9 mouse cellular contexts compared by ENCODE assay signal in genomic region chr10:75439211-75439811, GRCm38 (mm10). TPM values are rescaled to one million over a fixed set of nuclear protein-coding genes. Genes with fewer than 3 reads are reported as not detected.
DNase-seq lines count a peak whose midpoint lies in the region; ATAC-seq and TF ChIP-seq lines count a peak whose summit lies in the region.
"Had no signal": no experiment of that assay in that cellular context is flagged by ENCODE, and none has a peak within 500 bp of the region (broad histone marks: within the 10 kb centered on the region; RNA-seq: fewer than 3 reads in every experiment).

No protein-coding gene starts in this region.

- H3K4me2 ChIP-seq in embryonic facial prominence, embryonic 15.5 days (replicated peaks), result no peak overlapping the region
- no peak overlapping the region for H3K4me2 ChIP-seq in hindbrain, embryonic 15.5 days
- H3K4me2 ChIP-seq in liver, postnatal 0 days (ENCODE audit: low read depth, low read length), result no peak overlapping the region
- H3K4me2 ChIP-seq: neural tube, embryonic 12.5 days had no signal

- 41% methylated on average over 7 of the region's 7 CpGs for WGBS in embryonic facial prominence, embryonic 15.5 days
- 33% methylated on average over 7 of the region's 7 CpGs for WGBS in hindbrain, embryonic 15.5 days
- 33% methylated on average over 7 of the region's 7 CpGs for WGBS in liver, postnatal 0 days (ENCODE audit: insufficient replicate concordance)

- no peak overlapping the region for H3K9ac ChIP-seq in embryonic facial prominence, embryonic 15.5 days
- no peak overlapping the region for H3K9ac ChIP-seq in hindbrain, embryonic 15.5 days
- no peak overlapping the region for H3K9ac ChIP-seq in liver, postnatal 0 days (replicated peaks)
- H3K9ac ChIP-seq: neural tube, embryonic 12.5 days had no signal

- peak; percentile 41; the same call in 1 of the 2 replicates for ATAC-seq in embryonic facial prominence, embryonic 15.5 days (ENCODE audit: insufficient number of reproducible peaks, low FRiP score, low TSS enrichment, low read depth)
- ATAC-seq in hindbrain, embryonic 15.5 days (ENCODE audit: low FRiP score, low read depth), result peak; percentile 49; the same call in 1 of the 2 replicates
- ATAC-seq in liver, postnatal 0 days, result peak; percentile 79
- no peak for ATAC-seq in monocyte, adult 5-6 weeks (replicated peaks; ENCODE audit: insufficient number of reproducible peaks, low FRiP score, low TSS enrichment, poor library complexity, severe bottlenecking)

- H3K9me3 ChIP-seq in embryonic facial prominence, embryonic 15.5 days (replicated peaks), result no peaks in the 10 kb centered on the region
- no peaks in the 10 kb centered on the region for H3K9me3 ChIP-seq in hindbrain, embryonic 15.5 days
- H3K9me3 ChIP-seq in liver, postnatal 0 days (ENCODE audit: low read length), result no peaks in the 10 kb centered on the region
- H3K9me3 ChIP-seq: neural tube, embryonic 12.5 days had no signal

- peaks cover 4% of the 10 kb centered on the region; the same call in 1 of the 2 replicates for H3K4me1 ChIP-seq in embryonic facial prominence, embryonic 15.5 days
- peaks cover 12% of the 10 kb centered on the region for H3K4me1 ChIP-seq in hindbrain, embryonic 15.5 days (replicated peaks)
- no peaks in the 10 kb centered on the region for H3K4me1 ChIP-seq in liver, postnatal 0 days (ENCODE audit: insufficient read depth)

- TF ChIP-seq EP300 in liver, postnatal 0 days (IDR thresholded peaks at IDR 0.05; ENCODE audit: low read depth), result no peak

- no peak overlapping the region for H3K27ac ChIP-seq in embryonic facial prominence, embryonic 15.5 days (replicated peaks)
- H3K27ac ChIP-seq in hindbrain, embryonic 15.5 days (replicated peaks), result peak overlapping the region; percentile 65
- 0 out of 2 replicates have a peak overlapping the region, but pooled peaks have one; percentile 7 for H3K27ac ChIP-seq in liver, postnatal 0 days (ENCODE audit: low read depth)
- H3K27ac ChIP-seq: neural tube, embryonic 12.5 days had no signal

- no peak overlapping the region for H3K4me3 ChIP-seq in embryonic facial prominence, embryonic 15.5 days (replicated peaks)
- H3K4me3 ChIP-seq in hindbrain, embryonic 15.5 days, result no peak overlapping the region
- no peak overlapping the region for H3K4me3 ChIP-seq in liver, postnatal 0 days (ENCODE audit: low read depth, low read length)
- H3K4me3 ChIP-seq: neural tube, embryonic 12.5 days had no signal

- no peaks in the 10 kb centered on the region for H3K27me3 ChIP-seq in embryonic facial prominence, embryonic 15.5 days
- no peaks in the 10 kb centered on the region for H3K27me3 ChIP-seq in hindbrain, embryonic 15.5 days
- no peaks in the 10 kb centered on the region for H3K27me3 ChIP-seq in liver, postnatal 0 days (ENCODE audit: insufficient read depth, low read length)
- H3K27me3 ChIP-seq: neural tube, embryonic 12.5 days had no signal

- peak; percentile 26 to 46 for DNase-seq in left cerebral cortex, adult 18-20 months (ENCODE audit: low spot score in 2 of 2)
- no peak for DNase-seq in left cerebral cortex, adult 9 months (ENCODE audit: low spot score in 2 of 2)
- DNase-seq in ZHBTc4 (ENCODE audit: low read depth, low spot score), result peak; percentile 62
- DNase-seq in liver, postnatal 0 days, result peak; percentile 59
- peak; percentile 33 for DNase-seq in retina, adult 2 months (ENCODE audit: low read depth, low spot score)

- no peaks in the 10 kb centered on the region for H3K36me3 ChIP-seq in embryonic facial prominence, embryonic 15.5 days
- H3K36me3 ChIP-seq in hindbrain, embryonic 15.5 days, result no peaks in the 10 kb centered on the region
- no peaks in the 10 kb centered on the region for H3K36me3 ChIP-seq in liver, postnatal 0 days (replicated peaks; ENCODE audit: insufficient read depth, low read length)
- H3K36me3 ChIP-seq: neural tube, embryonic 12.5 days had no signal

- peak; percentile 92 for TF ChIP-seq CTCF in liver, postnatal 0 days (IDR thresholded peaks at IDR 0.05; ENCODE audit: low read depth)

RNA-seq across cellular contexts. Expression of gene Upb1, which starts 38.4 kb away (rescaled TPM):
- total RNA-seq in left cerebral cortex, adult 18-20 months (2021), result under 1 TPM; 0.37 to 0.63 TPM
- polyA plus RNA-seq in embryonic facial prominence, embryonic 15.5 days (2015; fragmentation: Nextera tagmentation; extraction: Ambion mirVana), result 2.2 and 2.6 TPM in 2 replicates
- 0.47 and 0.49 TPM in 2 replicates for polyA plus RNA-seq in hindbrain, embryonic 15.5 days (2015; fragmentation: Nextera tagmentation; extraction: Ambion mirVana)
- 84.2 and 103 TPM in 2 replicates for polyA plus RNA-seq in liver, postnatal 0 days (2015; fragmentation: Nextera tagmentation; extraction: Ambion mirVana)
- total RNA-seq in monocyte, adult 5-6 weeks (2017), result 1.5 to 1.6 TPM (median 1.5 TPM) in 3 replicates

Comparison
In these comparisons a context has a peak if more than half of its experiments do, and no peak if none do; other contexts are left out.
1. DNase-seq: peak in left cerebral cortex, adult 18-20 months (2 of 2), ZHBTc4 (single experiment), liver, postnatal 0 days (single experiment) and retina, adult 2 months (single experiment); none in left cerebral cortex, adult 9 months (0 of 2).
2. RNA of gene Upb1, which starts 38.4 kb away (polyA plus RNA-seq): 84.2 to 103 TPM in liver, postnatal 0 days; 2.2 to 2.6 TPM in embryonic facial prominence, embryonic 15.5 days and 0.47 to 0.49 TPM in hindbrain, embryonic 15.5 days; every median in the first group is over 10 times any median in the second.